Mouse (Mus musculus) adrenal gland, postnatal 4 days (tissue): ENCODE data around the gene Gm36079. TPM values are rescaled to one million over a fixed set of nuclear protein-coding genes. Genes with fewer than 3 reads are reported as not detected.
"Not testable (repeated sequence)": the region's sequence is repeated elsewhere in the genome, so short reads cannot be mapped to it uniquely, and the experiment has no call there.

Experiments
- DNase-seq, 2 experiments: peaks; one replicate each; pipeline ENCODE4 v3.0.0; 2021 to 2022; ENCODE audit warnings: low spot score in 2 of 2, mixed read lengths in 2 of 2
- long read RNA-seq, 2 experiments: library from polyadenylated mRNA; stranded (forward); transcript quantifications; one replicate each; pipeline ENCODE4 v2.0.0; 2021
- total RNA-seq, 2 experiments: library from RNA; stranded (reverse); gene quantifications; 2 replicates each; pipeline ENCODE4 v1.2.3; 2021

Gene Gm36079
- not detected for total RNA-seq
- long read RNA-seq, experiment 1 = 0 reads
- long read RNA-seq, experiment 2 = 0 reads

DNA sequence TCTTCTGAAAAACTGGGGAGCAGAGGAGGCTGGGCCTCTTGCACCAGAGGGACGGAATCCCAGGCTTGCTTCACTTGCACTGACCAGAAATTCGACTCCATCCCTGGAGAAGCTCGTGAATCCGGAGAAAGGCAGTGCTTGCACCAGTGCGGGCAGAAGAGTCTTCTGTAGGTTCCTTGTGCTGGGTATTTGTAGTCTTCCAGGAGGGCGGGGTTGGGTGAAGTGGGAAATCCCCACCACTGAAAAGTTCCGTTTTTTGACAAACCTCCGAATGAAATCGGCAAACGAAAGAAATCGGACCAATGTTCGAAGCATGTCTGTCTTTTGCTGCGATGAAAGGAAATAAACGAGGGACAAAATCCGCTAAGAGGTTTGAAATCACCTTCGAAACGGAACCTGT, at the start of gene Gm36079:
TSS of gene Gm36079 (minus strand) at position 101 of the 400 bp plus-strand sequence.
- DNase-seq = not testable (repeated sequence)

GRCm38 (mm10) chr13:120070878-120071277, 44.1 kb upstream of the Gm36079 start:
- DNase-seq = not testable (repeated sequence)

DNA sequence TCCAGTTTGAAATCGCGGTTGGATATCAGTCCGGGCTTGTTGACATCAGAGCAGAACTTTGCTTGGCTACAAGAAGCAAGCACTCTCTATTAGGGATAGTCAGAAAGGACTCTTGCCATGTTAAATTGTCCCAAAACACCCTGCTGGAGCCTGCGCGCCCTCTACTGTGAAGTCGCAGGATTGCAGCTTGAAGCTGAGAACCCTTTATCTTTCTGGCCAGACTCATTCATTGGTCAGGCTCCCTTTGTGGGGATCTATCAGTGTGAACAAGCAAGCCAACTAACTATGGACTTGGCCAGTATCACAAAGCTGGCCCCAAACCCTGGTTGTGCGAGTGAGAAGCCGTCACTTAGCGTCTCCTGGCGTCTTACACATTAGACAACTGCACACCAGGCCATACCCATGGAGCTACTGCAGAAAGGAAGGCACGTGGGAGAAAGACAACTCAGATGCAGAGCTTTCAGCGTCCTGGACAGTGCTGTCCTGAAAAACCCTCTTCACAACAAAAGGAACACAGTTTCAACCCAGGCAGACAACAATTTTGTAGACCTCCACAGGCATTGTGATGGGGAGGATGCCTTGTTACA, 43.3 kb upstream of the Gm36079 start:
- DNase-seq = not testable (repeated sequence)

DNA sequence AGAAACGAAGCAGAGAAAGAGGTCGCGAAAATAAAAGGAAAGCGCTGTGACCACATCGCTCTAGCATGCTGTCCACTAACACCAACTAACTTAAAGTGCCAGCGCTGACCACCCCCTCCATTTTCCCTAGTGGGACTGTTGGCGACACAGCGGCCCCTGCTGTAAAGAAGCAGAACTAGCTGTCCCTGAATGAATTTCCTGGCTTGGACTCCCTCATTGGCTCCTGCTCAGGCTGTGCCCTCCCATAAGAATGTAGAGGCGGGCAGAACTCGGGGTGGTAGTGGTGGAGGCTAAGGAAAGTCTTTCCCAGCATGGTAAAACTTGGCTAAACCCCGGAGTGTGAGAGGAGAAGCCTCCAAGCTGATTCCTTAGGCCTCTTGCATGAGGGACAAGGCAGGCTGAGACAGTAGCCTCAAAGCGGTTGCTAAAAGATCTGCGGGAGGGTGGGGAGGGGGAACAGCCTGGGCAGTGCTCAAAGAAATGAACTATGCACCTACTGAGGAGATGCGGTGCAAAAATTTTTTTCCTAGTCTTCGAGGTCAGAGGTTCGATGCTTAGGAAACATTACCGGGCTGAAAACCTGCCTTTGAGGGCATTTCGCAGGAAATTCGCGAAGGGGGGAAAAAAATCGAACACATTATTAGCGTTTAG, 36.8 kb upstream of the Gm36079 start:
- not testable (repeated sequence) for DNase-seq

DNA sequence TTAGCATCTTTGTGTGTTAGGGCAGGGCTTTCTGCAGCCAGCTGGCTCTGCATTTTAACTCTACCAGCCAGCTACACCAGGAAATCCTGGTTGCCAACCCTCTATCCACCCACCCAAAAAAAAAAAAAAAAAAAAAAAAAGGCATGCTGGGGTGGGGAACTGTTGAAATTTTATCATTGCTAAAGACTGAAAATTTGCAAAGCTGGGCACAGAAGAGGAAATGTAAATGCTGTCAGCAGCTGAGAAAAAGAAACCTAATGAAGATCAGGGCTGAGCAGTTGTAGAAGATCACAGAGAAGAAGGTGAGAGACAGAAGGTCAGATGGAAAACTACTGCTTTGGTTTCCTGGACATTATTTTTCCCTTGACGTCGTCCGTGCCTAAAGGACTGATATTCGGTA, 36.1 kb upstream of the Gm36079 start:
- not testable (repeated sequence) for DNase-seq

DNA sequence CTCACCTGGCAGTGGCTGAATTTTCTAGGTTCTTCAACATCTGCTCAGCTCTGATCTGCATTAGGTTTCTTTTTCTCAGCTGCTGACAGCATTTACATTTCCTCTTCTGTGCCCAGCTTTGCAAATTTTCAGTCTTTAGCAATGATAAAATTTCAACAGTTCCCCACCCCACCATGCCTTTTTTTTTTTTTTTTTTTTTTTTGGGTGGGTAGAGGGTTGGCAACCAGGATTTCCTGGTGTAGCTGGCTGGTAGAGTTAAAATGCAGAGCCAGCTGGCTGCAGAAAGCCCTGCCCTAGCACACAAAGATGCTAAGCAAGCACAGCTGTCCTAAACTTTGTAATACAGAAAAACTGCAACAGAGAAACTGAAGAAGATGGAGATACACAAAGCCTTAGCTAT, 25.3 kb upstream of the Gm36079 start, which contains the start of gene Gm21188:
TSS of gene Gm21188 (minus strand) at position 110 of the 400 bp plus-strand sequence.
- not testable (repeated sequence) for DNase-seq

DNA sequence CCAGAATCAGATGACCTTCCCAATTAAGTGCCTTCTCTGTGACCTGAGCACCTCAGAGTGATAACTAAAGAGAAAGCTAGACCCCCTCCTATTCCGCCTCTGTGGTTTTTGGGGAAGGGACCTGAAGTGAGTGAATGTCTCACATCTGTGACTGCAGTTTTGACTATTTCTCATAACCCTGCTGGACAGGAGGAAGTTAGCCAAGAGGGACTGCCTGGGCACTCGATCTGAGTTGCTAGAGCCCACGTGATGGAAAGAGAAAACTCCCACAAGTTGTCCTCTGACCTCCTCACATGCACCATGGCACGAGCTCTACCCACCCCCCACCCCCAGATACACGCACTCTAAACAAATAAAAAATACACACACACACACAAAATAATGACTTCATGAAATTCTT, 21.8 kb upstream of the Gm36079 start:
- DNase-seq = not testable (repeated sequence)

GRCm38 (mm10) chr13:120048186-120048585, 21.4 kb upstream of the Gm36079 start:
- DNase-seq = not testable (repeated sequence)

GRCm38 (mm10) chr13:120046422-120047209, 19.8 kb upstream of the Gm36079 start:
- not testable (repeated sequence) for DNase-seq

DNA sequence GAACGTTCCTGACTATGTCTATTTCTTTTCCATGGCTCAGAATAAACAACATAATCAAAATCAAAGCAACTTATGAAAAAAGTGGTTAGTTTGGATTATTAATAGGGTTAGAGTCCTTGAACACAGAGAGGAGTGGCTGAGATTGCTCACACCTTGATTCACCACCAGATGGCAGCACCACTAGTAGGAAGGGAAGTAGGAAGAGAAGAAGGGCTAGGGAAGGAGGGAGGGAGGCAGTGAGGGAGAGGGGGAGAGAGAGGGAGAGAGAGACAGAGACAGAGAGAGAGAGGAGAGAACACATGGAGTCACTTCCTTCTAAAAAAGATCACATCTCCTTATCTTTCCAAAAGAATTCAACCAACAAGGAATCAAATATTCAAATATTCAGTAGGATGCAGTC, 14.3 kb upstream of the Gm36079 start:
- DNase-seq = peak in 1 of 2 experiments; percentile 11

- not testable (repeated sequence) for DNase-seq
These were observed 11.1 kb upstream of the Gm36079 start for GRCm38 (mm10) chr13:120037881-120038280.

DNA sequence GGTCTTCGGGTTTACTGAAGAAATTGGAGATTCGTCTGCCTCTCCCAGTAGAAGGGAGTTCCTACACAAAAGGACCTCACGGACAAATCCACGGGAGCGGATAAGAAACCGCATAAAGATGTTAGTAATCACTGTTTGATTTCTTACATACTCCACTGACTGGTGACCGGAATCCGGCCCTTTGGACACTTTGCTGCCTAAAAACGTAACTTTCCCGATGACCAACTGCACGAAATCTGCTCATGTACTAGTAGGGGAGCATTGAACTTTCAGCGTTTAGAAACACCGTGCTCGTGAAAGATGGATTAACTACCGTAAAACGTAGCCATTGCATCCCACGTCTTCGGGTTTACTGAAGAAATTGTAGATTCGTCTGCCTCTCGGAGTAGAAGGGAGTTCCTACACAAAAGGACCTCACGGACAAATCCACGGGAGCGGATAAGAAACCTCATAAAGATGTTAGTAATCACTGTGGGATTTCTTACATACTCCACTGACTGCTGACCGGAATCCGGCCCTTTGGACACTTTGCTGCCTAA, 9.8 kb upstream of the Gm36079 start:
- not testable (repeated sequence) for DNase-seq

DNA sequence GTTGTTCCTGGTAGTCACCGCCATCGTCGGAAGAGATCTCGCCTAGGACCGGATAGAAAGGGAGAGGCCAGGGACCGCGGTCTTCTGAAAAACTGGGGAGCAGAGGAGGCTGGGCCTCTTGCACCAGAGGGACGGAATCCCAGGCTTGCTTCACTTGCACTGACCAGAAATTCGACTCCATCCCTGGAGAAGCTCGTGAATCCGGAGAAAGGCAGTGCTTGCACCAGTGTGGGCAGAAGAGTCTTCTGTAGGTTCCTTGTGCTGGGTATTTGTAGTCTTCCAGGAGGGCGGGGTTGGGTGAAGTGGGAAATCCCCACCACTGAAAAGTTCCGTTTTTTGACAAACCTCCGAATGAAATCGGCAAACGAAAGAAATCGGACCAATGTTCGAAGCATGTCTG, 8.3 kb upstream of the Gm36079 start:
- DNase-seq = not testable (repeated sequence)

- DNase-seq = not testable (repeated sequence)
These were observed 7.8 kb upstream of the Gm36079 start for GRCm38 (mm10) chr13:120034637-120035036.

DNA sequence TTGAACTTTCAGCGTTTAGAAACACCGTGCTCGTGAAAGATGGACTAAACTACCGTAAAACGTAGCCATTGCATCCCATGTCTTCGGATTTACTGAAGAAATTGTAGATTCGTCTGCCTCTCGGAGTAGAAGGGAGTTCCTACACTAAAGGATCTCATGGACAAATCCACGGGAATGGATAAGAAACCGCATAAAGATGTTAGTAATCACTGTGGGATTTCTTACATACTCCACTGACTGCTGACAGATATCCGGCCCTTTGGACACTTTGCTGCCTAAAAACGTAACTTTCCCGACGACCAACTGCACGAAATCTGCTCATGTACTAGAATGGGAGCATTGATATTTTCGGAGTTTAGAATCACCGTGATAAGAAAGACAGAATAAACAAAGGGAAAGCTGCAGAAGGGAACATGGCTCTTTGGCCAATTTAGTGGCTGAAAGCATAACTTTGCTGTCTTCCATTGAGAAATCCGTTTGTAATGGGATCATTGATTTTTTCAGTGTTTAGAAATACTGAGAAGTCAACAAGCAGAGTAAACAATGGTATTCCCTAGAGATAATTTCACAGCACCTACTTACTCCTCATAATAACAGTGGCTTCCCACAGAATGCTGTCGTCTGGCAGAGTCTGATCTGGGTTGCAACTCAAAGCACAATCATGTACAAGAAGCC, 6.8 kb upstream of the Gm36079 start:
- peak; percentile 5 to 8 for DNase-seq

DNA sequence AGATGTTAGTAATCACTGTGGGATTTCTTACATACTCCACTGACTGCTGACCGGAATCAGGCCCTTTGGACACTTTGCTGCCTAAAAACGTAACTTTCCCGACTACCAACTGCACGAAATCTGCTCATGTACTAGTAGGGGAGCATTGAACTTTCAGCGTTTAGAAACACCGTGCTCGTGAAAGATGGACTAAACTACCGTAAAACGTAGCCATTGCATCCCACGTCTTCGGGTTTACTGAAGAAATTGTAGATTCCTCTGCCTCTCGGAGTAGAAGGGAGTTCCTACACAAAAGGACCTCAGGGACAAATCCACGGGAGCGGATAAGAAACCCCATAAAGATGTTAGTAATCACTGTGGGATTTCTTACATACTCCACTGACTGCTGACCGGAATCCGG, 4.9 kb upstream of the Gm36079 start:
- DNase-seq = not testable (repeated sequence)

DNA sequence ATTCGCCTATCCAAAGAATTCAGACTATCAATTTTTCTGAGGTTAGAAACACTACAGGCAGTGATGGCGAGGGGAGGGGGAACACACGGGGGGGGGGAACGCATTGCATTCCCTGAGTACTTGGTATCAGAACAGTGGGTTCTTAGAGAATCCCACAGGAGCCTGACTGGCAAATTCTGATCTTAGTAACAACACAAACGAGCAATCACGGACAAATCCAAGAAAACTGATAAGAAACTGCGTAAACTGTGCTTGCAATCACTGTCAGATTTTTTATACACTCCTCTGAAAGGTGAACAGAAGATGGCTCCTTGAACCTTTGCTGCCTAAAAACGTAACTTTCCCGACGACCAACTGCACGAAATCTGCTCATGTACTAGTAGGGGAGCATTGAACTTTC, 557 bp upstream of the Gm36079 start:
- DNase-seq = not testable (repeated sequence)

GRCm38 (mm10) chr13:120026373-120026772, 438 bp downstream of the Gm36079 start:
- DNase-seq = not testable (repeated sequence)

- not testable (repeated sequence) for DNase-seq
These were observed 1.2 kb downstream of the Gm36079 start for GRCm38 (mm10) chr13:120025576-120025975.

- DNase-seq = not testable (repeated sequence)
These were observed 1.8 kb downstream of the Gm36079 start for GRCm38 (mm10) chr13:120025004-120025403.

- DNase-seq = not testable (repeated sequence)
These were observed 2.2 kb downstream of the Gm36079 start for GRCm38 (mm10) chr13:120024581-120024980.
